Mouse (Mus musculus) c-Kit-positive CD71-negative TER-119-negative erythroid progenitor cells, embryonic 14.5 days (primary cell): ENCODE results near the gene Ak7.

Experiments
- DNase-seq: peaks from one replicate; pipeline ENCODE4 v3.0.0-alpha.2; 2013; ENCODE audit warnings: low read depth

The Ak7 gene

DNA sequence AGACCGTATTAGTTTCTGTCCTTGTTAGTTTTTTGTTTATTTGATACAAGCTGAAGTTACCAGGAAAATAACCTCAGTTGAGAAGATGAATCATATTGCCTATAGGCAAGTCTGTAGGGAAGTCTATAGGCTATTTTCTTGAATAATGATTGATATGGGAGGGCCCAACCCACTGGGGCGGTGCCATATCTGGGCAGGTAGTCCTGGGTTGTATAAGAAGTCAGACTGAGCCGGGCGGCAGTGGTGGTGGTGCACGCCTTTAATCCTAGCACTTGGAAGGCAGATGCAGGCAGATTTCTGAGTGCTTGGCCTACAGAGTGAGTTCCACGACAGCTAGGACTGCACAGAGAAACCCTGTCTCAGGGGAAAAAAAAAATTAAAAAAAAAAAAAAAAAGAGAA, 84.1 kb downstream of the Ak7 start:
- DNase-seq, result no peak

DNA sequence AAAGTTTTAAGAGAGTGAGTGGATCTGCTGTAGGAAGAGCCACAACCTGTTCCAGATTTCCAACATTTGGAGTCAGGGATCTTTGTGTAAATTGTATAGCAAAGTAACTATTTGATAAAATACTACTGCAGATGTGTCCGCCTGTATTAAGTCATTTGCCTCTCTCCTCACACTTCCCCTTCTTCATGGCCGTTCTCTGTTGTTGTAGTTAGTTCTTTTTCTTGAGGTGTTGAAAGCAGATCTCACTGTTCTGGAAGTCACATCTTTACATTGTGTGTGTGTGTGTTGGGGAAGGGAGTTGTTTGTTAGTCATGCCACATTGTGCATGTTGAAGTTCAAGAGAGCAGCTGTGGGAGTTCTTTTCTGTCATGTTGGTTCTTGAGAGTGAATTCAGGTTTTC, 89.1 kb downstream of the Ak7 start:
- DNase-seq, result no peak

GRCm38 (mm10) chr12:105798001-105798400, 92.2 kb downstream of the Ak7 start:
- no peak for DNase-seq

DNA sequence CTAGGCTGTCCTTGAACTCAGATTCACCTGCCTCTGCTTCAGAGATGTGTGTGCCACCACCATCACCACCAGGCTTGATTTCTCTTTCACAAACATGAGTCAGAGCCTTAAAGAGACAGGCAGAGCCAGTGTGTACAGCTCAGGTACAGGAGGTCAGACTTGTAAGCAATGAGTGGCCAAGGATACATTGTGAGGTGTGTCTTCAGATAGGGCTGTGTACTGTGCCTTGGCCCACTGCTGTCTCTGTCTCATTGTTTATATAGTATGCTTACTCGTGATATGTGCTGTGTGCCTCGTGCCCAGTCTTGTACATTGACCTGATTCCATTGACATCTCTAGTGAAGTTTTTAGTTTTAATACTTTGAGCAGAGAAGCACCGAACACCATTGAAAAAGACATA, 100.0 kb downstream of the Ak7 start:
- no peak for DNase-seq

DNA sequence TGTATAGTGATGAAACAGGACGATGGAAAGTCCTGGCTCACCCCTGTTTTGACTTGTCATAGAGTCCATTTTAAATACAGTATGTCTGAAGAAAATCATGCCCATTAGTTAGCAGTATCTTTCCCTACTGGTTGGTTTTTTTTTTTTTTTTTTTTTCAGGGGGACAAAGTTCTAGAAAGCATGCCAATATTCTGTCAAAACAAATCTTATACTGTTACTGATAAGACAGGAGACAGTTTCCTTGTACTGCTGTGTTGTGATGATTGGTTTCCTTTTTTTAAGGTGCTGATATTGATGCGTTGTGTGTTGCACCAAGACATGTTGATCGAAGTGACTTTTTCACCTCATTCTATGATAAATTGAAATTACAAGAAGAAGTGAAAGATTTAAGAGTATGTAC, 100.4 kb downstream of the Ak7 start:
- no peak for DNase-seq

GRCm38 (mm10) chr12:105807416-105807815, 101.6 kb downstream of the Ak7 start:
- DNase-seq, result no peak

DNA sequence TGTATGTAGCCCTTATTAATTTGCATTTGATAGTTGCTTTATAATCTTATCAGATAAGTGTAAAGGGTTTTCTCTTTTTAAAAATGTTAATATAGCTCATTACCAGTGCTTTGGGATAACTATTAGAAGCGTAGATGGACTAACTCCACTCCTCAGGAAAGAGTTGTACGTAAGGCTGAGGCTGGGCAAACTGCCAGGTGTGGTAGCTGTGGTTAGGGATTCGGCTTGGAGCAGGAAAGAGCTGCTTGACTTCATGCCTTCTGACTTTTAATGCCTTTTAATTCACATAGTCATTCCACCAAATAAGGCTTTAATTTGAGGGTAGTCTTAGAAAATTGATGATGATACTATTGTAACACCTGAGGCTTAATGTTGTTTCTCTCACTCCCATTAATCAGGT, 103.2 kb downstream of the Ak7 start:
- no peak for DNase-seq

GRCm38 (mm10) chr12:105810608-105811007, 104.8 kb downstream of the Ak7 start:
- DNase-seq, result no peak

DNA sequence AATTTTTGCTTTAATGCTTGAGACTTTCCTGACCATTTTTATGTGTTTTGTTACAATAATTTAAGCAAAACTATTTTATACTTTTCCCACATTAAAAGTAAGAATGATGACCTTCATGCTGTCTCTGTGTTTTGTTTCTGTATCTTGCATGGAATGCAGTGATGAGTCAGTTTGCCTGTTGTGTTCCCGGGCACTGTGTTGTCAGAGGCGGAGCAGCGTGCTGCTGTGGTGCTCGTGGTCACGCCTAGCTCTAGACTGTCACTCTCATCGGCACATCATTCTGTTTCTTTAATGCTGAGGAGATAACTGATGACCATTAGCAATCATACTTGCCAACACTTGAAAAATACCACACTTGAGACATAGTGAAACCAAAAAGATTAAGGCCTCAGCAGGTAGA, 108.2 kb downstream of the Ak7 start:
- DNase-seq, result no peak

DNA sequence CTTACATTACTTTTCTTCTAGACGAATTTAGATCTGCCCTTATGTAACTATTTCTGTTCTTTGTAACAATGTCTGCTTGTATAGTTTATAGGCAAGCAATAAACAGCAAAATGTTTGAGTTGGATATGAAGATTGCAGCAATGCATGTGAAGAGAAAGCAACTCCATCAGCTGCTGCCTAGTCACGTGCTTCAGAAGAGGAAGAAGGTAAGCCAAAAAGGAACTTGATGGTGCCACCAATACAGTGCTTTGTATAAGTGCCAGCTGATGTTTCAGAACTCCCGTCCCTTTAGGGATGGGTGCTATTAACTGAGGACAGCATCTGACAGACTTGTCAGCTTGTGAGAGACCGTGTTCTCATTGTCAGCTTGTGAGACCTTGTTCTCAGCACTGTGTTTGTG, 117.7 kb downstream of the Ak7 start:
- no peak for DNase-seq

- DNase-seq, result no peak
Measured at GRCm38 (mm10) chr12:105824743-105825142, 119.0 kb downstream of the Ak7 start.

- no peak for DNase-seq
Measured at GRCm38 (mm10) chr12:105825266-105825665, 119.5 kb downstream of the Ak7 start.
